Mouse (Mus musculus): ENCODE data around the gene Iqgap2. TPM values are rescaled to one million over a fixed set of nuclear protein-coding genes. Genes with fewer than 3 reads are reported as not detected.

Gene Iqgap2
- polyA plus RNA-seq, 1 experiment: 12.5 TPM

- Histone ChIP-seq H3K27ac (ENCODE audit: insufficient read depth, low read depth, low read length) (no peak overlapping the region), H3K4me1 (ENCODE audit: control insufficient read depth, insufficient read depth, low read length) (no peaks in the 10 kb centered on the region), H3K36me3 (ENCODE audit: control insufficient read depth, insufficient read depth, low read length) (no peaks in the 10 kb centered on the region), H3K27me3 (replicated peaks; ENCODE audit: control insufficient read depth, insufficient read depth, low read length) (no peaks in the 10 kb centered on the region), H3K4me3 (ENCODE audit: insufficient read depth, low read depth, low read length) (no peak overlapping the region)
- no peak for TF ChIP-seq CTCF (conservative IDR thresholded peaks at IDR 0.05; ENCODE audit: insufficient read depth, insufficient read length, low read depth, low read length)
- no peak for TF ChIP-seq POLR2A (IDR thresholded peaks at IDR 0.05; ENCODE audit: low read depth, low read length)
- DNase-seq: no peak
- over 99% methylated on average over 4 of the region's 4 CpGs for WGBS
Measured at GRCm38 (mm10) chr13:95663834-95664233, 227.9 kb downstream of the Iqgap2 start.

GRCm38 (mm10) chr13:95659432-95659831 lies 232.3 kb downstream of the Iqgap2 start:
- no peaks in the 10 kb centered on the region for H3K4me1 ChIP-seq (ENCODE audit: control insufficient read depth, insufficient read depth, low read length)
- WGBS: 74% methylated on average over 7 of the region's 7 CpGs
- H3K4me3 ChIP-seq (ENCODE audit: insufficient read depth, low read depth, low read length): no peak overlapping the region
- no peaks in the 10 kb centered on the region for H3K36me3 ChIP-seq (ENCODE audit: control insufficient read depth, insufficient read depth, low read length)
- no peak for TF ChIP-seq POLR2A (IDR thresholded peaks at IDR 0.05; ENCODE audit: low read depth, low read length)
- no peak for TF ChIP-seq CTCF (conservative IDR thresholded peaks at IDR 0.05; ENCODE audit: insufficient read depth, insufficient read length, low read depth, low read length)
- peak; percentile 40 for DNase-seq
- no peaks in the 10 kb centered on the region for H3K27me3 ChIP-seq (replicated peaks; ENCODE audit: control insufficient read depth, insufficient read depth, low read length)
- H3K27ac ChIP-seq (ENCODE audit: insufficient read depth, low read depth, low read length): peak overlapping the region; percentile 47; the same call in 1 of the 2 replicates

GRCm38 (mm10) chr13:95657171-95657570 lies 234.6 kb downstream of the Iqgap2 start:
- H3K27me3 ChIP-seq (replicated peaks; ENCODE audit: control insufficient read depth, insufficient read depth, low read length): no peaks in the 10 kb centered on the region
- H3K27ac ChIP-seq (ENCODE audit: insufficient read depth, low read depth, low read length): no peak overlapping the region
- TF ChIP-seq CTCF (conservative IDR thresholded peaks at IDR 0.05; ENCODE audit: insufficient read depth, insufficient read length, low read depth, low read length): no peak
- no peak for TF ChIP-seq POLR2A (IDR thresholded peaks at IDR 0.05; ENCODE audit: low read depth, low read length)
- H3K4me3 ChIP-seq (ENCODE audit: insufficient read depth, low read depth, low read length): no peak overlapping the region
- WGBS: 67% methylated on average over 9 of the region's 9 CpGs
- H3K4me1 ChIP-seq (ENCODE audit: control insufficient read depth, insufficient read depth, low read length): no peaks in the 10 kb centered on the region
- peak; percentile 29 for DNase-seq
- no peaks in the 10 kb centered on the region for H3K36me3 ChIP-seq (ENCODE audit: control insufficient read depth, insufficient read depth, low read length)

GRCm38 (mm10) chr13:95655284-95655683 lies 236.4 kb downstream of the Iqgap2 start:
- Histone ChIP-seq H3K36me3 (ENCODE audit: control insufficient read depth, insufficient read depth, low read length) (no peaks in the 10 kb centered on the region), H3K27ac (ENCODE audit: insufficient read depth, low read depth, low read length) (peak overlapping the region; percentile 60), H3K4me1 (ENCODE audit: control insufficient read depth, insufficient read depth, low read length) (no peaks in the 10 kb centered on the region), H3K27me3 (replicated peaks; ENCODE audit: control insufficient read depth, insufficient read depth, low read length) (no peaks in the 10 kb centered on the region), H3K4me3 (ENCODE audit: insufficient read depth, low read depth, low read length) (no peak overlapping the region)
- peak; percentile 71 for DNase-seq
- 42% methylated on average over 9 of the region's 9 CpGs for WGBS
- TF ChIP-seq CTCF (conservative IDR thresholded peaks at IDR 0.05; ENCODE audit: insufficient read depth, insufficient read length, low read depth, low read length) (no peak), POLR2A (IDR thresholded peaks at IDR 0.05; ENCODE audit: low read depth, low read length) (no peak)

- no peaks in the 10 kb centered on the region for H3K4me1 ChIP-seq (ENCODE audit: control insufficient read depth, insufficient read depth, low read length)
- H3K36me3 ChIP-seq (ENCODE audit: control insufficient read depth, insufficient read depth, low read length): no peaks in the 10 kb centered on the region
- H3K27me3 ChIP-seq (replicated peaks; ENCODE audit: control insufficient read depth, insufficient read depth, low read length): no peaks in the 10 kb centered on the region
- WGBS: 76% methylated on average over 4 of the region's 4 CpGs
- no peak for DNase-seq
- H3K27ac ChIP-seq (ENCODE audit: insufficient read depth, low read depth, low read length): no peak overlapping the region
- no peak for TF ChIP-seq CTCF (conservative IDR thresholded peaks at IDR 0.05; ENCODE audit: insufficient read depth, insufficient read length, low read depth, low read length)
- no peak for TF ChIP-seq POLR2A (IDR thresholded peaks at IDR 0.05; ENCODE audit: low read depth, low read length)
- H3K4me3 ChIP-seq (ENCODE audit: insufficient read depth, low read depth, low read length): no peak overlapping the region
Measured at GRCm38 (mm10) chr13:95653696-95654095, 238.0 kb downstream of the Iqgap2 start.

- DNase-seq: peak; percentile 48
- Histone ChIP-seq H3K4me3 (ENCODE audit: insufficient read depth, low read depth, low read length) (no peak overlapping the region), H3K27me3 (replicated peaks; ENCODE audit: control insufficient read depth, insufficient read depth, low read length) (no peaks in the 10 kb centered on the region), H3K4me1 (ENCODE audit: control insufficient read depth, insufficient read depth, low read length) (peaks cover 4% of the 10 kb centered on the region; the same call in 1 of the 2 replicates), H3K27ac (ENCODE audit: insufficient read depth, low read depth, low read length) (no peak overlapping the region), H3K36me3 (ENCODE audit: control insufficient read depth, insufficient read depth, low read length) (no peaks in the 10 kb centered on the region)
- 56% methylated on average over 7 of the region's 7 CpGs for WGBS
- TF ChIP-seq POLR2A (IDR thresholded peaks at IDR 0.05; ENCODE audit: low read depth, low read length): no peak
- no peak for TF ChIP-seq CTCF (conservative IDR thresholded peaks at IDR 0.05; ENCODE audit: insufficient read depth, insufficient read length, low read depth, low read length)
Measured at GRCm38 (mm10) chr13:95651870-95652668, 239.7 kb downstream of the Iqgap2 start.

GRCm38 (mm10) chr13:95649941-95650340 lies 241.8 kb downstream of the Iqgap2 start:
- H3K36me3 ChIP-seq (ENCODE audit: control insufficient read depth, insufficient read depth, low read length): no peaks in the 10 kb centered on the region
- no peaks in the 10 kb centered on the region for H3K27me3 ChIP-seq (replicated peaks; ENCODE audit: control insufficient read depth, insufficient read depth, low read length)
- DNase-seq: no peak
- TF ChIP-seq CTCF (conservative IDR thresholded peaks at IDR 0.05; ENCODE audit: insufficient read depth, insufficient read length, low read depth, low read length): no peak
- TF ChIP-seq POLR2A (IDR thresholded peaks at IDR 0.05; ENCODE audit: low read depth, low read length): no peak
- peaks cover 4% of the 10 kb centered on the region; the same call in 1 of the 2 replicates for H3K4me1 ChIP-seq (ENCODE audit: control insufficient read depth, insufficient read depth, low read length)
- 92% methylated on average over 3 of the region's 3 CpGs for WGBS
- H3K27ac ChIP-seq (ENCODE audit: insufficient read depth, low read depth, low read length): no peak overlapping the region
- no peak overlapping the region for H3K4me3 ChIP-seq (ENCODE audit: insufficient read depth, low read depth, low read length)
